In the genomic region with DNA sequence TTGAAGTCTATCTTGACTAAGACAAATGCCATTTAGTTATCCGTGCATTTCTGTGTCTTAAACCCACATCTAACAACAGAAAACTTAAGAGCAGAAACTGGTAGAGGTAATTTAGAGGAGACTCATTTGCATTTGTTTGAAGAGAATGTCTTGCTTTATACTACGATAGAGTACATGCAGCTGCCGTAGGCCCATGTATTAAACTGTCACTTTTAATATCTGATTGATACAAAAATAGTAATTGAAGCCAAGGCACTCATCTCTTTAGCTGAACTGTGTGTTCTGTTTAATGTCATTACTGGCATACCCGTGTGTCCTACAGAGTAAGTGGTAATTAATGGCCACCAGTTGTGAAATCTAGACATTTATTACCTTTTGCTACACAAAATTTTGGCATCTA, we compare ENCODE assay signal across 27 mouse cellular contexts.
"Had no signal": no experiment of that assay in that cellular context is flagged by ENCODE, and none has a peak within 500 bp of the region (broad histone marks: within the 10 kb centered on the region; RNA-seq: fewer than 3 reads in every experiment).

No protein-coding gene starts in this region.

- H3K9ac ChIP-seq: heart, embryonic 12.5 days; hindbrain, embryonic 12.5 days; hindbrain, embryonic 14.5 days; intestine, embryonic 15.5 days; limb, embryonic 12.5 days; liver, embryonic 13.5 days; liver, embryonic 15.5 days had no signal

- H3K4me1 ChIP-seq: heart, embryonic 10.5 days; heart, embryonic 12.5 days; hindbrain, embryonic 10.5 days; hindbrain, embryonic 12.5 days; intestine, embryonic 15.5 days; limb, embryonic 12.5 days; liver, embryonic 13.5 days; liver, embryonic 15.5 days had no signal

- DNase-seq: gastrocnemius, adult 2 months; gastrocnemius, postnatal 10 days; gastrocnemius, postnatal 25 days; heart, adult 18-20 months; heart, postnatal 10 days; heart, postnatal 4 days; kidney, adult 18-20 months; kidney, adult 8-10 months; kidney, postnatal 25 days; kidney, postnatal 4 days; liver; liver, embryonic 13.5 days had no signal

- H3K36me3 ChIP-seq: heart, embryonic 10.5 days; heart, embryonic 12.5 days; hindbrain, embryonic 10.5 days; hindbrain, embryonic 12.5 days; intestine, embryonic 15.5 days; limb, embryonic 10.5 days; limb, embryonic 12.5 days; liver, embryonic 13.5 days; liver, embryonic 15.5 days had no signal

- H3K9me3 ChIP-seq: heart, embryonic 10.5 days; heart, embryonic 12.5 days; hindbrain, embryonic 10.5 days; hindbrain, embryonic 12.5 days; intestine, embryonic 15.5 days; limb, embryonic 10.5 days; limb, embryonic 12.5 days; liver, embryonic 13.5 days; liver, embryonic 15.5 days had no signal

- H3K4me2 ChIP-seq: heart, embryonic 12.5 days; hindbrain, embryonic 12.5 days; hindbrain, embryonic 14.5 days; intestine, embryonic 15.5 days; limb, embryonic 12.5 days; liver, embryonic 11.5 days; liver, embryonic 13.5 days; liver, embryonic 15.5 days had no signal

- H3K27me3 ChIP-seq: heart, embryonic 12.5 days; hindbrain, embryonic 12.5 days; intestine, embryonic 15.5 days; limb, embryonic 12.5 days; liver, embryonic 13.5 days; liver, embryonic 15.5 days had no signal

- ATAC-seq: hindbrain, embryonic 16.5 days; inflammation-experienced regulatory T-cells, adult 6 months; intestine, embryonic 15.5 days; intestine, postnatal 0 days had no signal

- H3K4me3 ChIP-seq: gastrocnemius, adult 2 months; heart, embryonic 10.5 days; heart, embryonic 12.5 days; hindbrain, embryonic 10.5 days; hindbrain, embryonic 12.5 days; intestine, embryonic 15.5 days; layer of hippocampus, adult 2 months; left cerebral cortex, adult 2 months; limb, embryonic 10.5 days; limb, embryonic 12.5 days; liver, embryonic 13.5 days; liver, embryonic 15.5 days had no signal

- H3K27ac ChIP-seq: gastrocnemius, adult 2 months; heart, embryonic 10.5 days; hindbrain, embryonic 10.5 days; hindbrain, embryonic 12.5 days; hindbrain, embryonic 14.5 days; intestine, embryonic 15.5 days; layer of hippocampus, adult 2 months; left cerebral cortex, adult 2 months; limb, embryonic 10.5 days; limb, embryonic 12.5 days; liver, embryonic 13.5 days; liver, embryonic 15.5 days had no signal
